Mouse (Mus musculus): ENCODE data around the gene Ccdc30.

Ccdc30 gene

DNA sequence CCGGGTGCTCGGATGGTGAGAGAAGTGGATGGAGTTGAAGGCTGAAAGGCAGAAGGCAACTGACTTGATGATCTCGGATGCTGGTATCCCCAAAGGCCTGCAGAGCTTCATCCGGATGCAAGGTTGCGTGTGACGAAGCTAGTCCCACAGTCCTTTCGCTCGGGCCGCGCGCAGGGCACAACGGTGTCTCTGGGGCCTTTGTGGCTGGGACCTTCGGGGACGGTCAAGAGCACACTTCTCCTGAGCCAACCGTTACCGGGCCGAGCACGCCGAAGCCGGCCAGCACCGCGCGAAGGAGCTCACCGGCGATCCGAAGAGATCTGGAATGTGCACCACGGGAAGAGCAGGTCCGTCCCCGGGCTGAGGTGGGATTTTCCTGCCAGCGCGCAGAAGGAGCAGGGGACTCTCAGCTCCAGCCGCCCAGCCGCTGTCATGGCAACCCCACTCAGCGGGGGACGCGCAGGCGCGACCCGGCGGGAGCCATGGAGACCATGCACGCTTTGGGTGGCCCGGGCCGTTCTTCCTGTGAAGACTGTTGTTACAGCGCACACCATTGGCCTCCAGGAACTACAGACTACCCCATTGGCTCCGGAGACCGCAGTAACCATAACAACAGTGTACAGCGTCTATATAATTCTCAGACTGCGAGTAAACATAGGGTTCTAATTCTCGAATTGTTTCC is at the start of gene Ccdc30:
Gene Ccdc30 (minus strand): TSS at position 450 of the 682 bp plus-strand sequence.
- peak; percentile 79 for DNase-seq (ENCODE audit: extremely low spot score, low read depth, low spot score)

DNA sequence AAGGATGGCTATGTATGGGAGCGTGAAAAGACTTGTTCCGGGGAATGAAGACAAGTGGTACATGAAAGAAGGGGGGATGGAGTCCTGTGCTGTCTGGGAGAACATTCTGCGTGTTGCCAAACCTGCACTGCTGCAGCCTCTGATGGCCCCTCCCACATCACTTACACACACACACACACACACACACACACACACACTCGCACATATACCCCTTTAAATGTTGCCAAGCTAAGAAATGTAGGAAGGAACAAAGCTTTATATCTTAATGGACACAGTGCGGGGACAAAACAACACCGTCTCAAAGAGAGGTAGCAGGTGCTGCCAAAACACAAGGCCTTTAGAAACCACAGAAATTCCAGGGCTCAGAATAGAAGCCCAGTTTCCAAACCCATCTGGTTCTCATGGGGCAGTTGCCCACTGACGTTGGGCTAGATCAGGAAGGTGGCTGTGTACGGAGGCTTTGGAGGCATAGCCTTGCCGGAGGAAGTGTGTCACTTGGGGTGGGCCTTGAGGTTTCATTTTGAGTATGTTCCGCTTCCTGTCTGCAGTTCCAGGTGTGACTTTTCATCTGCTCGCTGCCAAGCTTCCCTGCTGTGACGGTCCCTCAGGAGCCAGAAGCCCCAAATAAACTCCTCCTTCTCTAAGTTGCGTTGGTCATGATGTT is 48.6 kb upstream of the Ccdc30 start:
- no peak for DNase-seq (ENCODE audit: extremely low spot score, low read depth, low spot score)

DNA sequence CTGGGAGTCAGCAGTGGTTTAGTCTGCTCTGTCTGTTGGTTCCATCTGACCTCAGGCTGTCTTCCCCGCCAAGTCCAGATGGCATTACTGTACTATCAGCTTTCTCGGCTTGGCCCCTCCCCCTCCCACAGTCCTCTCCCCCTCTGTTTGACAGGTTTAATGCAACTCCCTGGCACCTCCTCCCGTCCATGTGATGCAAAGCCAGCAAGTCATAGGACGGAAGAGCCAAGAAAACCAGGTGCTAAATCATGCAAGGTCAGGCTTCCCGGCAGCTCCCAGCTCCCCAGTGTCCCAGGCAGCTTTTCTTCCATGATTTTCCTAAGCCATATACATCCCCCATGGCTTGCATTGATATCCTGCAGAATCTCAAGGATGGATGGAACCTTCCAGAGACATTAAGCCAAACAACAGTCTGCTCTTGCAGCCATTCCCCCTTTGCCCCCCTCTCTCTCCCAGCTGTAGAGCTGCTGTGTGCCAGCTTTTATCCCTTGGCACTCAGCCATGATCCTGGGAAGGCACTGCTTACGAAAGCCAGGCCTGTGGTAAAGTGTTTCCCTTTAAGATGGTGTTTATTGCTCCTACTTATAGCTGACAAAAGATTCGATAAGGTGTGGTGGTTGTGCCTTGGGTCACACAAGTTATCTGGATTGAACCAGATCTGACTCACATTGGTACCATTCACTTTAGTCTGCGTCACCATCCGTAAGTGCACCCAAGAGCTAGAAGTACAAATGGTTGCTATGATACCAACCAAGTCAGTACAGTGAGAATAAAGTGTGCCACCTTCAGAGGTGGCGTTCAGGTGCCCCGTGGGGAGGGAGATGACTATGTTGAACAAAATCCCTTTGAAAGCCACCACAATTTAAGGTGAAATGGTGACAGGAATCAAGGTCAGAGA is 47.8 kb upstream of the Ccdc30 start:
- DNase-seq (ENCODE audit: extremely low spot score, low read depth, low spot score), result no peak

DNA sequence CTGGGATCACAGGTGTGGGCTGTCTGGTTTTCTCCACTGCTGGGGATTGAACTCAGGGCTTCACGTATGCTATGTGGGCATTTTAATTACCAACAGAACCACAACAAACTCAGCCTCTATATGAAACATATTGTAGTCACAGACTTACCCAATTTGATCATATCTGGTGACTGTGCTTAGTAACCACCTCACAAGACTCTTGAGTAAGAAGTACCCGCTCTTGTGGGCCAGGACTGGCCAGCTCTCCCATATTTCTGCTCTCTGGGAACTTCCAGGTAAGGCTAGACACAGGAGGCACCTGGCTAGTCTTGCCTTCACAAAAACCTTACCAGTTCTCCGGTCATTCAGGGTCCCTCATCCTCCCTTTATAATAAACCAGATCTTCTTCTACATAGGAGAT is 47.1 kb upstream of the Ccdc30 start:
- DNase-seq (ENCODE audit: extremely low spot score, low read depth, low spot score), result no peak

DNA sequence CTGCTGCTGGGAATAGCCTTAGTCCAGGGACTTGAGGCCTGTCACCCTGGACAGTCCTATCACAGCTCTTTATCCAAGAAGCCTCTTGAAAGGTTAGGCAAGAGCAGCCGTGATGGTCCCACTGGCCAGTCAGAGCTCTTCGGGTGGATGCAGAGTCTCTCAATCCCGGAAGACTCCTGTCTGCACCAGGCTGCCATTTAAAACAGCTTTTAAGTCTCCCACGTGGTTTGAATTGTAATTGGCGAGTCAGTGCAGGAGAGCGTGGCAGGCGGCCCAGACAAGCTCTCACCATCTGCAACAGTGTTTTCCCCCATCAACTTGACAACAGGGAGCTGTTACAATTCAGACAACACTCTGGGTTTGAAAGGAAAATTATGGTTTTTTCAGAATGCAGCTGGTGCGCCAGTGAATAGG is 45.4 kb upstream of the Ccdc30 start:
- no peak for DNase-seq (ENCODE audit: extremely low spot score, low read depth, low spot score)

DNA sequence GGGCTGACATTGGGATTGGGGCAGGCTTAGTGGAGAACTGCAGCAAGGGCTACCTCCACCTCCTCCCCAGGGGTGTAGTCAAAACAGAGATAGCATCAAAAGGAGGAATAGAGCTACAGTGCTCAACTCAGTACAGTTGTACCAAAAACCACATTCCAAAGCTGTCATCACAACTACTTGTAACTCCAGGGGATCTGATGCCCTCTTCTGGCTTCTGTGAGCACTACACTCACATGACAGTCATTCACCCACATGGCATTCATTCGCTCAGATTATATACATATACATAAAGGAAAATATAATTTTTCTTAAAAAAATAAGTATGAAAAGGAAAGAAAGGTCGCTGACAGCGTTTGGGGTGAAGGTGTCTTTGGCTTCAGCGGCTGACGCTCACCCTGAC is 45.0 kb upstream of the Ccdc30 start:
- DNase-seq (ENCODE audit: extremely low spot score, low read depth, low spot score), result no peak

DNA sequence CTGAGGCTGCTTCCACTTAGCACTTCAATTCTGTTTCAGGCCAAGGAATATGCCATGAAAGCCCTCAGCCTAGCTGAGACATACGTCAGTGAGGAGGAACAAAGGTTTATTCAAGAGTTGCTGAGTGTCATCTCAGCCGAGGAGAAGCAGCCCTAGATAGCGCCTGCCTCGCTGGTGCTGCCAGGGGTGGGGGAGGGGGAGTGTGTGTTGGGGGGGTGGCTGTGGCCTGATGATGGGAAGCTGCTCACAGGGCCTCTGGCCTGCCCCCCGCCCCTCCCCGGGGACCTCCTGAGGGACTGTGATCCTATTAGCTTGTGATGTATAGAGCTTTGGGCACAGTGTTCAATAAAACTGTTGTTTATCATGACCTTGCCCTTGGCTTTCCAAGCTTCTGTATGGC is 38.2 kb upstream of the Ccdc30 start:
- no peak for DNase-seq (ENCODE audit: extremely low spot score, low read depth, low spot score)

DNA sequence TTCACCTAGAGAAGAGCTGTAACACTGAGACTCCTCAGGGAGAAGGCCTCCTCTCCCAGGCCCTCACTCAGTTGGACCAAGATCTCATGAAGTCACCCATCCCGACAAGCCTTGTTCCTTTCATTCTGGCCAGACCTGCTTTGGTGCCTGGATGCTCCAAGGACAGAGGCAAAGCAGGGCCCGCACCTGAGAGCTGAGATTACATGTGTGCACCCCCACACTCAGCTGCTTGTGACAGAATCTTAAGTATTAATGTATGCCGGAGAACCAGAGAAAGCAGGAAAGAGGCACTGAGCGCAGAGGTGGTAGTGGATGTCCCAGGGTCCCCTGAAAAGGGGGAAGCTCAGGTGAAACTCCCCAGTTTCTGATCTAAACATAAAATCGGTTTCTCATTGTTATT is 37.8 kb upstream of the Ccdc30 start:
- DNase-seq (ENCODE audit: extremely low spot score, low read depth, low spot score), result no peak

DNA sequence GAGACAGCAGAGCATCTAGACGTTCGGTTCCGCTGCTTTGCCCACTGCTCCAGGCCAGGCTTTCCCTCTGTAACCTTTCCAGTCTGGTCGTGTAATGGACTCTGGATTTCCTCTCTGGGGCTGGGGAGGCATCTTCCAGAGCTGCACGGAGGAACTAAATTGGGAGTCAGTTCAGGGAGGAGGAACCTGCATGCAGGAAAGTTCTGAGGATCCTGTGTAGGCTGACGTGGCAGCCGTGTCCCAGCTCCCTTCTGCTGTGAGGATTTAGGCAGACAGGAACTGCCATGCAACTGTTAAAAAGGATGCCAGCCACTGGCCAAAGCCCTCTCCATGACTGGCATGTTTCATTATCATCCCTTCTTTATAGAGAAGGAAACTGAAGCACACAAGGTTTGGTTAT is 35.1 kb upstream of the Ccdc30 start:
- no peak for DNase-seq (ENCODE audit: extremely low spot score, low read depth, low spot score)

DNA sequence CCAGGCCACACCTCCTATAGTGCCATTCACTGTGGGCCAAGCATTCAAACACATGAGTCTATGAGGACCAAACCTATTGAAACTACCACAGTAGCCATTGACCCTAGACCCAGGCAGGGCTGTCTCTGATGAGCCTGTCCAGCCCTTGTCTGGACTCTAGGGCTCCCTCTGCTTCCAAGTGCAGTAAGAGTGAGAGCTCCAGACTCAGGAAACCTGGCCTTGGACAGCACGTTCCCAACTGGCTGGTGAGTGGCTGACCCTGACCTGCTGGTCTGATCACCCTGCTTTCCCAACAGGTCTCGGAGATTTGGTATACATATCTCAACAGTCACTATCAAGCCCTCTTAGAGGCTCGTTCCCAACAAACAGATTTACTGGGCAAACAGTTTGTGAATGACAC is 32.5 kb upstream of the Ccdc30 start:
- DNase-seq (ENCODE audit: extremely low spot score, low read depth, low spot score), result no peak

DNA sequence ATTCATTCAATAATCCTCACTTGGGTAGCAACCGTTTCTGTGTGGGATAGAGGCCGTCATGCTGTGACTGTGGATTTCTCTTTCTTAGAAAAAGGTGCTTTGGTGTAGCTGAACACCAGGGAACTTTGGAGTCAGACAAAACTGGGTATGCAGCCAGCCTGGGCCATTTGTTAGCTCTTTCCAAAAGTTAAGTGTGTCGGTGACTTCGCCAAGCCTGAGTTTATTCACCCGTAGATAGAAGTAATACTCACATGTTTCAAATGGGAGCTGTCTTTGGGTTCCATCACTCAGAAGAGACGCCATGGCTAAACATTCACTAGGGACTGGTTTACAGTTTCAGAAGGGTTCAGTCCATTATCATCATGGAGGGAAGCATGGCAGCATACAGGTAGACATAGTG is 31.9 kb upstream of the Ccdc30 start:
- DNase-seq (ENCODE audit: extremely low spot score, low read depth, low spot score), result no peak

DNA sequence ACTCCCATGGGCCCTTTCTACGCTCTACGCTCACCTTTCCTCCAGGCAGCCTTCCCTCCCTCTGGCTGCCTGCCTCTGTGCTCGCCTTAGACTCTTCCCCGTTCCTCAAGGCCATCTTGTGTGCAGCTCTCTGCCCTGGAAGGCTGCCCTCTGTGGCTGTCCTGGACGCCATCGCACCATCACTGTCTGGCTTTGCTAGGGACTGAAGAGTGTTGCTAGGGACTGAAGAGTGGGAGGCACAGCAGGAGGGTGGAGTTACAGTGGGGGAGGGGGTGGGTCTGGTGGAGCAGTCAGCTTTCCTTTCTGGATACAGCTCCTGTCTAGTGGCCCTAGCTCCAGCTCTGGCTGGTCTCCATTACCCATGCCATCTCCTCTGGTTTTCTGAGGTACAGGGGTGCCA is 27.2 kb upstream of the Ccdc30 start:
- no peak for DNase-seq (ENCODE audit: extremely low spot score, low read depth, low spot score)

DNA sequence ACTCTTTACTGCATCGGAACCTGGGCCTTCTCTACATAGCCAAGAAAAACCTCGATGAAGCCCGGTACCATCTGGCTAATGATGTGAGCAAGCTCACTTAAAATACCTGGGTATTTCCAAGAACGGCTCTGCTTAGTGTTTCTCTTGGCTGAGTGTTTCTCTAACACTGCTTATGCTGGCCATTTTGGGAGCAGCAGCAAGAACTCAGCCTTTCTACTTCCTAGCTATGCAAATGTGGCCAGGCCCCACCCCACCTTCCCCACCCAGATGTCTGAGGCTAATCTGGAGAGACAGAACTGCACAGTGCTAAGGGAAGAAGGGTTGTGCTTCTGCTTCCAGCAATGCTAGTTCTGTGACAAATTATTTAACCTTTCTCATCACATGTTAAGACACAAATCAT is 26.5 kb upstream of the Ccdc30 start:
- no peak for DNase-seq (ENCODE audit: extremely low spot score, low read depth, low spot score)

DNA sequence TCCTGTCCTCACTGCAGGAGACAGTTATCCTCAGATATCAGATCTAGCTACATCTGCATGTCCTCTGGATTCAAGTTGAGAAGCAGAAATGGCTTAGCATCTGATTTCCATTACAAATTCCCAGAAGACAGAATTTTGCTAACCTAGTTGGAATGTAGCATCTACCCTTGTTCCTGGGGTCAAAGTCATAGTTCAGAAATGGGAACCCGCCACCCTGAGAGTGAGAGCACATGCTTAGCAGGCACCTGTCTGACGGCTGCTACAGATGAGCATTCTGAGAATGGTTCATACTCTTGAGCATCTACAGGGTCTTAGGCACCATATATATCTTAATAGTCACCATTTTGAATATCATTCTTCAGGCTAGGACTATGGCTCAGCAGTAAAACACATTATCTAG is 22.6 kb upstream of the Ccdc30 start:
- DNase-seq (ENCODE audit: extremely low spot score, low read depth, low spot score), result no peak

DNA sequence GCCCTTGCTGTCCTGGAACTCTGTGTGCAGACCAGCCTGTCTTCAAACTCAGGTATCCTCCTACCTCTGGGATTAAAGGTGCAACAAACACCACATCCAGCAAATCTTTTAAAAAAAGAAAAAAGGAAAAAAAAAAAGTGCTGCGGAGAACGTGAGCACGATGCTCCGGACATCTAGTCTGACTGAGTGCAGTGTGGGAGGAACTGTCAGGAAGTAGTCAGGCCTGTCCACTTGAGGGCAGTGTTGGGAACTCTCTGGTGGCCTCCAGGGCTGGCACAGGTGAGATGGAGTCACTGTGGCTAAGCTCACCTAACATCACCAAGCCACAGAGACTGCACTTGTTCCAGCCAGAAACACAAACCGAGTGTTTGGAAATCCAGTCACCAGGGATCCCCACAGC is 15.4 kb upstream of the Ccdc30 start:
- no peak for DNase-seq (ENCODE audit: extremely low spot score, low read depth, low spot score)

DNA sequence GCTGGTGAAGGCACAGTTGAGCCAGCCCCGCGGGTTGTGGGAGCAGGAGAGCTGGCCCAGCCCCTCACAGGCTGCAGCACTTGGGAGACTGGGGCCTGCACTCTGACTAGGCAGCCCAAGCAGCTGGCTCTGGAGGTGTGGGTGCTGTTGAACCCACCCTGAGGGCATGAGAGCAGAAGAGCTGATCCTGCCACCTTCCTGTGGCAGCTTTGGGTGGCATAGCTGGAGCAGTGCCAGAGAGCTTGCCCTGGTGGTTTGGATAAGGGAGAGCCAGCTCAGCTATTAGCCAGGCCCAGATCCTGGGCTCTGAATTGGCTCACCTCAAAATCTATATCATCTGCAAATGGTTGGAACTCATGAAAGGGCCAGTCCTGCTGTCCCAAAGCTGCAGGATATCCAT is 12.4 kb upstream of the Ccdc30 start:
- DNase-seq (ENCODE audit: extremely low spot score, low read depth, low spot score), result no peak

DNA sequence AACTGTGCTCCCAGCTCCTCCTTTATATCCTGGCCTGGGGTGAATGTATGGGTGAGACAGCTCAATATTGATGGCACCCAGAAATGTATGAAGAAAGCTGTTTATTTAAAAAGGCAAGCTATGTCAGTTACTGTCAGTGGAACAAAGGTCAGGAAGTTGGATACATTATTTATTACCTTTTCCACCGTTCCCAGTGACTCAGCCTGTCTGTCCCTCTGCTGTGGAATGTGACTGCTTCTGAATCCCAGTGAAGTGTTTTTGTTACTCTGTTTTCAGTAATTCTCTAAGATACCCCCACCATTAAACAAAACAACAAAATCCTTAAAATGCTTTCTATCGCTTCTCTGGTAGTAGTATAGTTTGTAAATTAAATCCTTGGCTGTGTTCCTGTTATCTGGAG is 10.3 kb upstream of the Ccdc30 start:
- no peak for DNase-seq (ENCODE audit: extremely low spot score, low read depth, low spot score)

DNA sequence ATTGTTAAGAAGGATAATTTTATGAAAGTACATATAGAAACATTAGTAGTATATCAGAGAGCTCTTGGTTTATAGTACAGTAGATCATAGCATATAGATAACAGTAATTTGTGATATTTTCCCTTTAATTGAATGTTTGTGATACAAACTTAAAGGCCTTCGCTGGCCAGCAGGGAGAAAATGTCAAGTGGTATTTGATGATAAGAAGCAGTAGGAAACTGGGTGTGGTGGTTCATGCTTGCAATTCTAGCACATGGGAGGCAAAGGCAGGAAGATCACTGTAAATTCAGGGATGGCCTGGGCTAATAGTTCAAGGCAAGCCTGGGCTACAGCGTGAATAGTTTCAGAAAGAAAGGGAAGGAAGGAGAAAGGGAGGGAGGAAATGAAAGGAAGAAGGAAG is 9.8 kb upstream of the Ccdc30 start:
- DNase-seq (ENCODE audit: extremely low spot score, low read depth, low spot score), result no peak

DNA sequence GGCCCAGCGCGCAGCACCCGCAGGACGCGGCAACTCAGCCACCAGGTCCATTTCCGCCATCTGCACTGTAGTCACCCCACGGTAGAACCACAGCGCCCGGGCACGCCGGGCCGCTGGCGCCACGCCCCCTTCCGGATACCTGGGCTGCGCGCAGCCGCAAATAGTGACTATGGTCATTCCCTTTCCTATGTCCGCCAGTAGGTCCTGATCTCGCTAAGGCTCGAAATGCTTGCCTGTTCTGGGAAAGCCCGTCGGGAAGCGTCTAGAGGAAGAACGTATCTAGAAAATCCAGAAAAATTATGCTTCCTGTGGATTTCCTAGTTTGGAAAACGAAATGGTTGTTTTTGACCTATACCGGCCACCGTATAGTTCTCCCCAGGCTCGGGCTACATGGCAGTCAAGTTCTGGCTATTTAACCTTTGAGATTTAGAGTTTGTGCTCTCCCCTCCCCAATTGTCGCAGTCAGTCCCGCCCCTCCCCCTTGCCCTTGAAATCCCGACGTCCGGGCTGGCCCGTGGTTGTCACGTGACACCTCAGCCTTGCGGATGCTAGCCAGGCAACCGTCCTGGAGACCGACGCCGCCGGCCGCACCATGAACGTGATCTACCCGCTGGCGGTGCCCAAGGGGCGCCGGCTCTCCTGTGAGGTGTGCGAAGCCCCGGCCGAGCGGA is 7.1 kb upstream of the Ccdc30 start, which contains the start of the genes Ppcs and Zmynd12:
Gene Ppcs (minus strand): TSS at position 127 of the 671 bp plus-strand sequence.
Gene Zmynd12 (plus strand): TSS at position 521 of the 671 bp plus-strand sequence.
- DNase-seq (ENCODE audit: extremely low spot score, low read depth, low spot score), result peak; percentile 97

DNA sequence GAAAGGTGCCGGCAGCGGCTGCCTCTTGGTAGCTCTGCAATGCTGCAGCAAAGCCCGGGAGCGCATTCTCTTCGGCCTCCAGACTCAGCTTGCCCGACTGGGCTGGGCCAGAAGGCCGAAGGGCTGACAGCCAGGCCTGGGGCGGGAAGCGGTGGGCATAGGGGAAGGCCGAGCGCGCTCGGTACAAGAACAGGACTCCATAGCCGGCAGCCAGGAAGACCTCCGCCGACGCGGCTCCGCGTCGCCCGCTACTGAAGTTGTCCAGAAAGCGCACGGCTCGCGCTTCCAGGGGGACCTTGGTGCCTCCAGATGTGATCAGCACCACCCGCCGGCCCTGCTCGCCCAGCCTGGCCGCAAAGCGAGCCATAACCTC is 6.6 kb upstream of the Ccdc30 start:
- DNase-seq (ENCODE audit: extremely low spot score, low read depth, low spot score), result no peak

DNA sequence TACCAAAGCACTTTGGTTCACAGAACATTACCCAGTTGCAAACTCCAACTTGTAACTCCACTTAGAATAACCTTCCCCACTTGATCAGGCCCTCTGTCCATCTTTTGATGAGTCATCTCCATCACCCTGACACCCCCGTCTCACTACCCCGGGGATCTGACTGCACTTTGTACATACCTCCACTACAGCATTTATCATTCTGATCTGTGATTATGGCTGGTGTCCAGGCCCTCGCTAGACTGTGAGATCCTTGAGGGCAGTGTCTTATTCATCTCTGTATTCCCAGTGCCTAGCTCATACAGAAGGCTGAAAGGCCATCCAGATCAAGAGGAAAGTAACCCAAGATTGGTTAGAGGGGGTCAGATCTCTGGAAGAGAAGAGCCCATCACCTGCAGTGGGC is 5.9 kb upstream of the Ccdc30 start:
- no peak for DNase-seq (ENCODE audit: extremely low spot score, low read depth, low spot score)
